Mouse (Mus musculus) thymus, adult 2 months (tissue): ENCODE measurements at regions not wholly inside any gene's neighbourhood (a gene's known extent, or its start where the extent isn't known, plus 50 kb on each side); places are given as distances from the start of the nearest gene placed in this dataset.

ENCODE experiments used
- DNase-seq: peaks from one replicate; pipeline ENCODE4 v3.0.0; 2021
- H3K27ac ChIP-seq: fragments of 200-500 bp; 2 replicates; pipeline ENCODE4 v1.5.1; 2012; ENCODE audit warnings: low read length, control low read depth; ENCODE audit not compliant: control insufficient read depth, insufficient read depth
- H3K27me3 ChIP-seq: fragments of 200-500 bp; 2 replicates; pipeline ENCODE4 v1.6.1; 2012; ENCODE audit warnings: mild to moderate bottlenecking, low read length, moderate library complexity, mixed read lengths; ENCODE audit not compliant: control insufficient read depth, insufficient read depth
- H3K36me3 ChIP-seq: fragments of 200-500 bp; 2 replicates; pipeline ENCODE4 v1.6.1; 2012; ENCODE audit warnings: mild to moderate bottlenecking, low read length, moderate library complexity; ENCODE audit not compliant: control insufficient read depth, insufficient read depth
- H3K4me1 ChIP-seq: fragments of 200-500 bp; replicated peaks from 2 replicates; pipeline ENCODE4 v1.6.1; 2012; ENCODE audit warnings: low read length; ENCODE audit not compliant: control insufficient read depth, insufficient read depth
- H3K4me3 ChIP-seq: fragments of 200-500 bp; 2 replicates; pipeline ENCODE4 v1.5.1; 2012; ENCODE audit warnings: mild to moderate bottlenecking, low read length, control low read depth, moderate library complexity; ENCODE audit not compliant: control insufficient read depth, insufficient read depth
- CTCF ChIP-seq: fragments of 200-500 bp; IDR thresholded peaks from 2 replicates; pipeline ENCODE4 v1.5.1; 2012; ENCODE audit warnings: mild to moderate bottlenecking, control low read depth, low read length, moderate library complexity, borderline replicate concordance; ENCODE audit not compliant: control insufficient read depth, poor library complexity, insufficient read depth; ENCODE audit errors: extremely low read depth
- POLR2A ChIP-seq: fragments of 200-500 bp; IDR thresholded peaks from 2 replicates; pipeline ENCODE4 v1.6.1; 2012; ENCODE audit warnings: mild to moderate bottlenecking, low read length, control low read depth, moderate library complexity; ENCODE audit not compliant: control insufficient read depth, poor library complexity, insufficient read depth; ENCODE audit errors: extremely low read depth
- WGBS: fragments of 180-500 bp; shearing (Covaris S2); methylation state at CpG from one replicate; pipeline ENCODE4 v1.1.7; 2018; 5-methylcytosine and 5-hydroxymethylcytosine counted together

DNA sequence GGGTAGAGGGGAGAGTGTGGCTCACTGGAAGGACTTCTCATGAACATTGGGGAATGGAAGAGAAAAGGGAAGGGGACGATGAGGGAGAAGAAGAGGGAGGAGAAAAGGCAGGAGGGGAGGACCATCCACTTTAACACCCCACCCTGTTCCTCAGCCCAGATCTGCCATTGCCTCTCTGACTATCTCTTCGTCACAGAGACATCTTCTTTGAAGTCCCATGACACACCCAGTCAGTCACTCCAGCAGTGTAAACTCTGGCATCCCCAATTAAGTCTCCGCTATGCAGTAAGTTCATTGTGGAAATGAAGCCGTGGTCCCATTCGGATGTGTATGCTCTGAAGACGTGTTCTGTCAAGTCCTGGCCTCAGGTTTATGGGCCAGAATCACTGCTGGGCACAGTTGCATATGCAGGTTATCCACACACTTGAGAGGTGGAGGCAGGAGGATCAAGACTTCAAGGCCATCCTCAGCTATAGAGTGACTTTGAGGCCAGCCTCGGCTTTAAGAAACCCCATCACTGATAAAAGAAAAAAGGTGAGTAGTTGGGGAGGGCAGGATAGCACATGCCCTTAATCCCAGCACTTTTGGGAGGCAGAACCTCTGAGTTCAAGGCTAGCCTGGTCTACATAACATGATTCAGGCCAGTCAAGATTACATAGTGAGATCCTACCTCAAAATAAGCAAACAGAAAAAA, 141.0 kb upstream of the Med13l start:
- Histone ChIP-seq H3K27me3 (no peaks in the 10 kb centered on the region), H3K4me1 (0 out of 2 replicates have a peak, but pooled peaks cover 2% of the 10 kb centered on the region), H3K36me3 (no peaks in the 10 kb centered on the region), H3K4me3 (no peak overlapping the region), H3K27ac (no peak overlapping the region)
- DNase-seq: no peak
- TF ChIP-seq POLR2A: no peak
- no peak for TF ChIP-seq CTCF
- WGBS: 89% methylated on average over 7 of the region's 7 CpGs

DNA sequence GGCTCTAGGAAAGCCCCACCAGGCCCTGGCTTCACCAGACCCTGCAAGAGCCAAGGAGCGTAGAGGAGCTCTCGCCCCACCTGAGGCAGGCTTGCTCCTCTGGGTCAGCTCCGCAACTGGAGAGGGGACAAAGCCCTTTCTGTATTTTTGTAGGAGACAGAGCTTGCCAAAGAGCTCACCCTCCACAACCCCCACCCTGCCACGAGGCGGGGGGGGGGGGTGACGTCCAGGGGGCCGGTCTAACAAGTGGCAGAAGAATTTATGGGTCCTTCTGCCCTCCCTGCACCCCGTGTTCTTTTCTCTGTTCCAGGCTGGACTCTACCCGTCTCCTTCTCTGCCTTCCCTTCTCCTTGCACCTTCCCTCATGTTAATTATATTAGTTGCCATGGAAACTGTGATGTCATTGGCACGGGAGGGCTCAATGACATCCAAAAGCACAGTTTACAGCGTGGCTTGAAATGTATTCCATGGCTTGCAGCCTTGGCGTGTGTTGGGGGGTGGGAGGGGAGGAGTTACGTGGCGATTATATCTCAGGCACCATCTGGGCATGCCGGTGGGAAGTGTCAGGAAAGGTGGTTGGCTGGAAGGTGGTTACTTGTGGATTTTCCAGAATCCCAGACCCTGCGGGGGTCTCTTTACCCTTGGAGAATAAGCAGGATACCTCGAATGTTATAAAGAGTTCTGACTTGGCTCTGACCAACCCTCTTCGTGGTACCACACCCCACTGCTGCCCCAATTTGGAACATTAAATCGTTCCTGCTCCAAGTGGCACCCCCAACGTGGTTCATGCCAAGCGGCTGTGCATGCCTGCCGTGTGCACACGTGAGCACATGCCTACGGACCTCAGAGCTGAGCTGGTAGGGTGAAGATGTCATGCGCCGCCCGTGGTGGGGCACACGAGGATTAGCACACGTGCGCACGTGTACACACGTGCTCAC, 138.3 kb upstream of the Med13l start:
- no peak for DNase-seq
- Histone ChIP-seq H3K27ac (no peak overlapping the region), H3K4me3 (no peak overlapping the region), H3K4me1 (0 out of 2 replicates have a peak, but pooled peaks cover 2% of the 10 kb centered on the region), H3K27me3 (no peaks in the 10 kb centered on the region), H3K36me3 (no peaks in the 10 kb centered on the region)
- 73% methylated on average over 32 of the region's 32 CpGs for WGBS
- TF ChIP-seq CTCF: no peak
- TF ChIP-seq POLR2A: no peak

DNA sequence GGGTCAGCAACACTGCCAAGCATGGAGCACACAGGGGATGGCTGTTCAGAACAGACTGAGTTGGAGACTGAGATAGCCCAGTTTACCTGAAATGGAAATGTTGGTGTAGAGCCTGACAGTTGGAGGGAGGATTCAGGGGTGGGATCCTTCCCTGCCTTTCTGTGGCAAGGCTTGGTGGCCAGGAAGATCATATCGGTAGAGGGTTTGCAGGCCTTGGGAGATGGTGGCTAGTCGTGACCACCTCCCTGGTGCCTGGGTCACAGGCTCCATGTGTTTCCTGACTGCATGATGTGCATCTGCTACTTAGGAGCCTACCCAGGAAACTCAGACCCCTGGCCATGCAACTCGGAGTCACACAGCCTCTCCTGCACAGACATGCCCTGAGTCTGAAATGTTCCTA, 136.3 kb upstream of the Med13l start:
- Histone ChIP-seq H3K4me1 (0 out of 2 replicates have a peak, but pooled peaks cover 2% of the 10 kb centered on the region), H3K27me3 (no peaks in the 10 kb centered on the region), H3K27ac (no peak overlapping the region), H3K36me3 (no peaks in the 10 kb centered on the region), H3K4me3 (no peak overlapping the region)
- 86% methylated on average over 3 of the region's 3 CpGs for WGBS
- TF ChIP-seq POLR2A (no peak), CTCF (no peak)
- no peak for DNase-seq

DNA sequence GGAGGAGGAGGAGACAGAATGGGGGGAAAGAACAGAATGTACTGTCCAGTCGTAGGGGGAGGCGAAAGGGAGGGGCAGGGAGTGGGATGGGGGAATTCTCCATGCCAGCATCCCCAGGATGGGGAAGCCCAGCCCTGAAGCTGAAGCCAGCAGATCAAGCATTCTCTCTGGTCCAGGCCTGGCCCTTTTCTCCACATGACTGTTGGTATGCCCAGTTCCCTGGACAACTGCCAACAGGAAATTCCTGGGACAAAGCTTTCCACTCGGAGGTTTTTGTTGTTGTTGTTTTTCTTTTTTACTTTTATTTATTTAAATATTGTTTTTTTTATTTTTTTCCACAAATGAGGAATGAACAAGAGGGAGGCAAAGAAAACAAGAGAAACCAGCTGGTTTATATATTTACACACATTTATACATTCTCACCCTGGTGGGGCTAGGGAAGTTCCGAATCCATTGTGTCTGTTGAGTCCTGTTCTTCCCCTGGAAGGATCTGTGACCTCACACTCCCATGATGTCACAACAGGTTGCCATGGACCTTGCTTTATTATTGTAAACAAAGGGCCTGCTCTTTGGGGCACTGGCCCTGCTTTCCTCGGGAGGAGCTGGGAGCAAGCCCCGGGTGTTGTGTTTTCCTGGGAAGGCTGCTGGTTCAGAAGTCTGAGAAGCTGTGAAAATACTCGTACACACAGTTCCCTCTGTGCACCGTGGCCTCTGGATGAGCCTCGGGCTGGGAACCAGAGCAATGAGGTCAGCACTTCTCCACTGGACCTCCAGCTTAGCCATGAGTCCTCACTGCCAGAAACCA, 135.5 kb upstream of the Med13l start:
- 0 out of 2 replicates have a peak, but pooled peaks cover 2% of the 10 kb centered on the region for H3K4me1 ChIP-seq
- WGBS: 76% methylated on average over 9 of the region's 9 CpGs
- TF ChIP-seq POLR2A (no peak), CTCF (no peak)
- no peak overlapping the region for H3K4me3 ChIP-seq
- H3K36me3 ChIP-seq: no peaks in the 10 kb centered on the region
- no peaks in the 10 kb centered on the region for H3K27me3 ChIP-seq
- DNase-seq: no peak
- H3K27ac ChIP-seq: no peak overlapping the region

DNA sequence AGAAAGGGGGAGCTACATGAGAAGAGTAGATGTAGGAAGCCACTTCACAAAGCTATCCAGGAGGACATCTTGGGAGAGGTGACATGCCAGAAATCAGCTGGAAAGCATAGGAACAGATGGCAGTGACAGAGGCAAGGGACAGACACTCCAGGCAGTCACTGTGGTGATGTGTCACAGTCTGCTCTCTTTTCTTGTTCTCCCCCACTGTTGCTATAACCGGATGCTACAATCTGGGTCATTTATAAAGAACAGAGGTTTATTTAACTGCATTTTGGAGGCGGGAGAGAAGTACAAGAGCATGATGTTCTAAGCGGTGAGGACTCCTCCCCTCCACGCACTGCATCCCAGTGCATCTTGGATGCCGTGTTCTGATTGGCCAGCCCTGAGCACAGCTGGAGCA, 133.8 kb upstream of the Med13l start:
- no peak for DNase-seq
- Histone ChIP-seq H3K27ac (no peak overlapping the region), H3K4me3 (no peak overlapping the region), H3K36me3 (no peaks in the 10 kb centered on the region), H3K27me3 (no peaks in the 10 kb centered on the region), H3K4me1 (0 out of 2 replicates have a peak, but pooled peaks cover 2% of the 10 kb centered on the region)
- 80% methylated on average over 5 of the region's 5 CpGs for WGBS
- TF ChIP-seq CTCF (no peak), POLR2A (no peak)
